Mouse (Mus musculus) activated CD4-positive, CD25-positive, alpha-beta regulatory T cell, adult 9 weeks (primary cell): ENCODE measurements around the gene Hist1h3e. TPM values are rescaled to one million over a fixed set of nuclear protein-coding genes. Genes with fewer than 3 reads are reported as not detected.

ENCODE experiments used
- polyA plus RNA-seq: library from polyadenylated mRNA; unstranded; fragments of 100-300 nt; shearing (Covaris generic); gene quantifications from one replicate; pipeline ENCODE4 v1.2.1, GENCODE M21; 2017

The Hist1h3e gene
- polyA plus RNA-seq, 1 experiment from 2014 or later, result 1.3 TPM

Other genes starting within 250 kb of the Hist1h3e start
- 30.3 TPM for gene Zfp322a, start 193.2 kb downstream of the Hist1h3e start, polyA plus RNA-seq
- 11.8 TPM for gene Abt1, start 138.5 kb downstream of the Hist1h3e start, polyA plus RNA-seq
- gene Btn1a1, start 96.5 kb downstream of the Hist1h3e start, polyA plus RNA-seq, result not detected
- gene Btn2a2, start 73.5 kb downstream of the Hist1h3e start, polyA plus RNA-seq, result not detected
- gene Hist1h4h, start 31.3 kb downstream of the Hist1h3e start, polyA plus RNA-seq, result 3.7 TPM
- not detected for gene Hist1h2af, start 28.5 kb downstream of the Hist1h3e start, polyA plus RNA-seq
- 0.77 TPM for gene Hist1h3g, start 26.9 kb downstream of the Hist1h3e start, polyA plus RNA-seq
- not detected for gene Hist1h2bh, start 19.0 kb downstream of the Hist1h3e start, polyA plus RNA-seq
- gene Hist1h3f, start 18.3 kb downstream of the Hist1h3e start, polyA plus RNA-seq, result not detected
- gene Hist1h4f, start 10.7 kb downstream of the Hist1h3e start, polyA plus RNA-seq, result 0.90 TPM
- gene Hist1h1d, start 9.1 kb downstream of the Hist1h3e start, polyA plus RNA-seq, result 0.50 TPM
- 6.5 TPM for gene Hist1h2ae, start 8.9 kb upstream of the Hist1h3e start, polyA plus RNA-seq
- 6.1 TPM for gene Hist1h2bg, start 9.0 kb upstream of the Hist1h3e start, polyA plus RNA-seq
- 1.1 TPM for gene Hist1h2bf, start 11.8 kb upstream of the Hist1h3e start, polyA plus RNA-seq
- not detected for gene Hist1h2ad, start 12.0 kb upstream of the Hist1h3e start, polyA plus RNA-seq
- gene Hist1h3d, start 13.4 kb upstream of the Hist1h3e start, polyA plus RNA-seq, result not detected
- 40.6 TPM for gene Hist1h4d, start 19.2 kb upstream of the Hist1h3e start, polyA plus RNA-seq
- 5.0 TPM for gene Hist1h2be, start 58.8 kb upstream of the Hist1h3e start, polyA plus RNA-seq
- 15.3 TPM for gene Hist1h1e, start 60.2 kb upstream of the Hist1h3e start, polyA plus RNA-seq
- gene Hist1h2ac, start 121.6 kb upstream of the Hist1h3e start, polyA plus RNA-seq, result 0.24 TPM
- gene Hist1h2bc, start 121.8 kb upstream of the Hist1h3e start, polyA plus RNA-seq, result 13.7 TPM
- not detected for gene Hist1h1t, start 133.4 kb upstream of the Hist1h3e start, polyA plus RNA-seq
- gene Hist1h4c, start 136.1 kb upstream of the Hist1h3e start, polyA plus RNA-seq, result 4.1 TPM
- gene Hfe, start 148.5 kb upstream of the Hist1h3e start, polyA plus RNA-seq, result 0.76 TPM
- 15.9 TPM for gene Hist1h1c, start 176.4 kb upstream of the Hist1h3e start, polyA plus RNA-seq
- gene Hist1h3c, start 183.2 kb upstream of the Hist1h3e start, polyA plus RNA-seq, result not detected
- gene Hist1h2bb, start 184.4 kb upstream of the Hist1h3e start, polyA plus RNA-seq, result 1.2 TPM
- 2.7 TPM for gene Hist1h2ab, start 188.8 kb upstream of the Hist1h3e start, polyA plus RNA-seq
- not detected for gene Hist1h3b, start 189.9 kb upstream of the Hist1h3e start, polyA plus RNA-seq
- 18.1 TPM for gene Hist1h4b, start 194.6 kb upstream of the Hist1h3e start, polyA plus RNA-seq
- gene Hist1h4a, start 198.9 kb upstream of the Hist1h3e start, polyA plus RNA-seq, result not detected
- 2.4 TPM for gene Hist1h3a, start 200.0 kb upstream of the Hist1h3e start, polyA plus RNA-seq
- gene Hist1h1a, start 201.3 kb upstream of the Hist1h3e start, polyA plus RNA-seq, result 1.8 TPM
- gene Trim38, start 207.5 kb upstream of the Hist1h3e start, polyA plus RNA-seq, result not detected
- not detected for gene Slc17a2, start 244.6 kb upstream of the Hist1h3e start, polyA plus RNA-seq